Mouse (Mus musculus) CD4-positive, CD25-positive, alpha-beta regulatory T cell, adult 2 months (primary cell): Measurements from ENCODE around the gene Gsta3.

Experiments
- DNase-seq: peaks from one replicate; pipeline ENCODE4 v3.0.0-alpha.2; 2012; ENCODE audit warnings: low read depth, low spot score

The Gsta3 gene

DNA sequence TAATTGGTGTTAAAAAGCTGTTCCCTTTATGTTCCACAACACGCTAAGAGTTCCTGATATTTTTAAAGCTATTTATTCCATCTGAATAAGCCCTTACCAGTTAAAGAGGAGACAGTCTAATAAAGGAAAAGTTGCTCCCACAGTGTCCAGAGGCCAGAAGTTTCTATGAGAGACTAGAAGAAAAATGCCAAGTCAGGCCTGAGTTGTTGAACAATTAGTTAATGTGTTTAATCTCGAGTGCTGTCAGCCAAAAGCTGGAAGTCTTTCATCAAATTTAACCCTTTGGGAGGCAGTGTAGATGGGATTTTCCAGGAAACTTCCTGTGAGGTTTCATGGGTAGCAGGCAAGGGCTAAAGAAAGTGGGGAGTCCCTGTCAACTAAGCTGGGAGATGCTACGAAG, 59.4 kb downstream of the Gsta3 start:
- no peak for DNase-seq

DNA sequence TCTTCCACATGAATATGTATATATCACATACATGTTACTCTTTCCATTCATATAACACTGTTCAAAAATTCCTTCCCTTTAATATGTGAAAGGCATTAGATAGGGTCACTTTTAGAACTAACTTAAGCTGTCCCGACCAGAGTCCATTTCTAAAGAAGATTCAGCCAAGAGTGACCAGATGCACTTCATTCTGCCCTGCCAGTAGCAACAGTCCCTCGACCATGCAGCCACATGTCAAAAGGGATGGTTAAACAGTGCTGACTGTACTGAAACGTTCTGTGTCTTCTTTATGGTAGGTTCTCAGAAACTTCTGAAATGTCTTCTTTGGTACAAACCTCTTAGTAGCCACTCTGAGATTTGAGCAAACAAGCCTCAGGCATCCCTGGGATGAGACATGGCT, 61.3 kb downstream of the Gsta3 start:
- DNase-seq: no peak

DNA sequence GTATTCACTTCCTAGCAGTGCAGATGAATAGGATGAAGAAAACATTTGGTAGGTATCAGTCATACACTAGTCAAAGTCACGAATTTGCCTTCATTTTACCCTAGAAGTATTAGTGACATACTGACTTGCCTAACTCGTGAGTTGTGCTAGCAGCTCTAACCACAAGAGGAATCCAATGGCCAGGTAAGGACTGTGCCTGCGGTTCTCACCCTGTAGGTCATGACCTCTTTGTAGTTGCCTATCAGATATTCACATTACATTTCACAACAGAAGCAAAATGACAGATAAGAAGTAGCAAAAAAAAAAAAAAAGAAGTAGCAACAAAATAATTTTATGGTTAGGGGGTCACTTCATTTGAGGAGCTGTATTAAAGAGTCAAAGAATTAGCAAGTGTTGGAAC, 63.8 kb downstream of the Gsta3 start:
- DNase-seq: peak; percentile 60

DNA sequence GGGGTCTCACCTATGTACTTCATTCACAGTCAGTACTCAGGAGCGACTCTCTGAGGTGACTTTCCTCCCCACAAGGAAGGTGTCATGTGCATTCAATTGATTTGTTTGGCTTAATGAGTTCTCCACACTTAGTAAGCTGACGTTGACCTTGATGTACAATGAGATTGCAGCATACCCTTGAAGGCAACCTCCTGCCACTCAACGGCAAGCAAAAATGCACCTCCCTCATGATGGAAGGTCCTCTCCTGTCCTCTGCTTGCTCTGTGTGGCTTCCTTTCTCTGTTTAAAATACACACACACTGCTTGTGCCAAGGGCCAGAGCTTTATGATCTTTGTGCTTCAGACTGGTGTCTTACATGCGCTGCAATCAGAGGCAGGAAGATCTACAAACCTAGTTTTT, 64.3 kb downstream of the Gsta3 start:
- peak; percentile 56 for DNase-seq

DNA sequence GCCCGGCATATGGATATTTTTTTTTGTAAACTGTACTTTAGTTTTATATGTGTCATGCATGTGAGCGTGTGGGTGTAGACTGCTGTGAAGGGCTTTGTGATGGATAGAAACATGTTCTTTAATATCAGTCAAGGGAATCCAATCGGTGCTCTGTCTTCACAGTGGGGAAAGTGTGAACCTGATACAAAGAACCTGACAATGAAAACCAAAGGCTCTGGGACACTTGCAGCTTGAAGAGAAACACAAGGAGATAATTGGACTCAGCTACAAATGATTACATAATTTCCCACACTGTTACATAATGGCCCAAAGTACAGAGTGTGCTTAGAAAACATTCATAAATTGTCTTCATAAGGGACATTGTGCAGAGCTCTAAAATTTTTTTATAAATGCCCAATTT, 65.1 kb downstream of the Gsta3 start:
- DNase-seq: no peak

DNA sequence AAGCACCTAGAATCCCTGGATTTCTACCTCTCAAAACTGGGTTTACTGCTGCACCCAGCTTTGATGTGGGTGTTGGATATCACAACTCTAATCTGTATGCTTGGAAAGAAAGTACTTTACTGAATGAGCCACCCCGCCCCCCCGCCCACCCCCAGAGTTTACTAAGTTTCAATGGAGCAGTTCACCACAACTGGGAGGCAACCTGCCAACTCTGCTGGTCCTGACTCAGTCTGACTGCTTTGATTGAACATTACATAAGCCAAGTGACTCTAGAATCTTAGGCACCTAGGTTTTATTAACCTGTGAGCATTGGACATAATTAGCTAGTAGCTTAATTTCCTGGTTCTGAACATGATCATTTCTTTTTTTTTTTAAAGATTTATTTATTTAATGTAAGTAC, 73.9 kb downstream of the Gsta3 start:
- peak; percentile 56 for DNase-seq
